Mouse (Mus musculus) heart, embryonic 11.5 days (tissue): ENCODE measurements at regions not wholly inside any gene's neighbourhood (a gene's known extent, or its start where the extent isn't known, plus 50 kb on each side); places are given as distances from the start of the nearest gene placed in this dataset.

ENCODE experiments used
- ATAC-seq: fragments of 200-750 bp; cut with Nextera tagmentation; replicated peaks from 2 replicates; pipeline ENCODE4 v1.8.0; 2017; ENCODE audit warnings: moderate library complexity; ENCODE audit not compliant: insufficient number of reproducible peaks, low FRiP score, low TSS enrichment
- H3K27ac ChIP-seq: fragments of 300-500 bp; sonication (generic); 2 replicates; pipeline ENCODE4 v1.5.1; 2014; ENCODE audit warnings: mild to moderate bottlenecking, low read depth, low read length
- H3K27me3 ChIP-seq: fragments of 300-500 bp; sonication (generic); 2 replicates; pipeline ENCODE4 v1.6.1; 2014; ENCODE audit warnings: mild to moderate bottlenecking, low read length, mixed read lengths; ENCODE audit not compliant: control insufficient read depth, insufficient read depth
- H3K36me3 ChIP-seq: fragments of 300-500 bp; sonication (generic); 2 replicates; pipeline ENCODE4 v1.6.1; 2014; ENCODE audit warnings: mild to moderate bottlenecking, low read length, moderate library complexity, mixed read lengths; ENCODE audit not compliant: control insufficient read depth, insufficient read depth
- H3K4me1 ChIP-seq: fragments of 300-500 bp; sonication (generic); 2 replicates; pipeline ENCODE4 v1.6.1; 2014; ENCODE audit warnings: low read length; ENCODE audit not compliant: control insufficient read depth, insufficient read depth
- H3K4me2 ChIP-seq: fragments of 300-500 bp; sonication (generic); 2 replicates; pipeline ENCODE4 v1.6.1; 2014; ENCODE audit warnings: mild to moderate bottlenecking, moderate library complexity
- H3K4me3 ChIP-seq: fragments of 300-500 bp; sonication (generic); 2 replicates; pipeline ENCODE4 v1.5.1; 2014; ENCODE audit warnings: low read depth, low read length
- H3K9ac ChIP-seq: fragments of 300-500 bp; sonication (generic); 2 replicates; pipeline ENCODE4 v1.6.1; 2014; ENCODE audit warnings: mild to moderate bottlenecking, low read depth, low read length, moderate library complexity
- H3K9me3 ChIP-seq: fragments of 300-500 bp; sonication (generic); replicated peaks from 2 replicates; pipeline ENCODE4 v1.6.1; 2016; ENCODE audit warnings: low read length; ENCODE audit not compliant: control insufficient read depth
- WGBS: fragments of 180-500 bp; shearing (Covaris S2); extraction: QIAGEN DNeasy Blood & Tissue Kit; methylation state at CpG from one replicate; pipeline ENCODE4 v1.1.7; 2014; ENCODE audit not compliant: insufficient replicate concordance; 5-methylcytosine and 5-hydroxymethylcytosine counted together

GRCm38 (mm10) chr3:100773237-100773636, 52.0 kb upstream of the Vtcn1 start:
- 45% methylated on average over 6 of the region's 6 CpGs for WGBS
- H3K9ac ChIP-seq: no peak overlapping the region
- H3K9me3 ChIP-seq: no peaks in the 10 kb centered on the region
- H3K36me3 ChIP-seq: no peaks in the 10 kb centered on the region
- no peaks in the 10 kb centered on the region for H3K27me3 ChIP-seq
- no peak for ATAC-seq
- H3K4me3 ChIP-seq: no peak overlapping the region
- H3K4me2 ChIP-seq: no peak overlapping the region
- no peak overlapping the region for H3K27ac ChIP-seq
- no peaks in the 10 kb centered on the region for H3K4me1 ChIP-seq

GRCm38 (mm10) chr3:100771363-100771762, 53.9 kb upstream of the Vtcn1 start:
- ATAC-seq: no peak
- Histone ChIP-seq H3K4me2 (no peak overlapping the region), H3K27ac (no peak overlapping the region), H3K9ac (no peak overlapping the region), H3K9me3 (no peaks in the 10 kb centered on the region), H3K4me3 (no peak overlapping the region), H3K36me3 (no peaks in the 10 kb centered on the region), H3K4me1 (no peaks in the 10 kb centered on the region), H3K27me3 (no peaks in the 10 kb centered on the region)
- WGBS: 70% methylated on average over 4 of the region's 4 CpGs

- no peaks in the 10 kb centered on the region for H3K27me3 ChIP-seq
- H3K36me3 ChIP-seq: no peaks in the 10 kb centered on the region
- H3K9ac ChIP-seq: no peak overlapping the region
- no peaks in the 10 kb centered on the region for H3K4me1 ChIP-seq
- ATAC-seq: no peak
- 83% methylated on average over 3 of the region's 3 CpGs for WGBS
- H3K27ac ChIP-seq: no peak overlapping the region
- H3K9me3 ChIP-seq: no peaks in the 10 kb centered on the region
- no peak overlapping the region for H3K4me2 ChIP-seq
- no peak overlapping the region for H3K4me3 ChIP-seq
Measured at GRCm38 (mm10) chr3:100770841-100771240, 54.4 kb upstream of the Vtcn1 start.

GRCm38 (mm10) chr3:100769146-100769545, 56.1 kb upstream of the Vtcn1 start:
- Histone ChIP-seq H3K27me3 (no peaks in the 10 kb centered on the region), H3K9ac (no peak overlapping the region), H3K36me3 (no peaks in the 10 kb centered on the region), H3K27ac (no peak overlapping the region), H3K4me2 (no peak overlapping the region), H3K9me3 (no peaks in the 10 kb centered on the region), H3K4me3 (no peak overlapping the region), H3K4me1 (no peaks in the 10 kb centered on the region)
- ATAC-seq: no peak
- WGBS: 82% methylated on average over 4 of the region's 4 CpGs

- Histone ChIP-seq H3K9ac (peak overlapping the region; percentile 46; the same call in 1 of the 2 replicates), H3K36me3 (no peaks in the 10 kb centered on the region), H3K27me3 (no peaks in the 10 kb centered on the region), H3K27ac (no peak overlapping the region), H3K9me3 (no peaks in the 10 kb centered on the region), H3K4me3 (no peak overlapping the region), H3K4me2 (peak overlapping the region; percentile 47), H3K4me1 (no peaks in the 10 kb centered on the region)
- WGBS: 47% methylated on average over 15 of the region's 15 CpGs
- no peak for ATAC-seq
Measured at GRCm38 (mm10) chr3:100768170-100768624, 57.1 kb upstream of the Vtcn1 start.

GRCm38 (mm10) chr3:100765323-100765722, 59.9 kb upstream of the Vtcn1 start:
- Histone ChIP-seq H3K36me3 (no peaks in the 10 kb centered on the region), H3K4me2 (no peak overlapping the region), H3K9ac (no peak overlapping the region), H3K4me1 (no peaks in the 10 kb centered on the region), H3K27ac (no peak overlapping the region), H3K27me3 (no peaks in the 10 kb centered on the region), H3K9me3 (no peaks in the 10 kb centered on the region), H3K4me3 (no peak overlapping the region)
- ATAC-seq: no peak
- 57% methylated on average over 7 of the region's 7 CpGs for WGBS

GRCm38 (mm10) chr3:100762895-100763294, 62.4 kb upstream of the Vtcn1 start:
- Histone ChIP-seq H3K9me3 (no peaks in the 10 kb centered on the region), H3K36me3 (no peaks in the 10 kb centered on the region), H3K27me3 (no peaks in the 10 kb centered on the region), H3K4me2 (no peak overlapping the region), H3K4me3 (no peak overlapping the region), H3K9ac (no peak overlapping the region), H3K27ac (no peak overlapping the region), H3K4me1 (no peaks in the 10 kb centered on the region)
- ATAC-seq: no peak

GRCm38 (mm10) chr3:100759091-100759941, 65.9 kb upstream of the Vtcn1 start:
- Histone ChIP-seq H3K27ac (no peak overlapping the region), H3K27me3 (no peaks in the 10 kb centered on the region), H3K4me2 (no peak overlapping the region), H3K4me1 (no peaks in the 10 kb centered on the region), H3K36me3 (no peaks in the 10 kb centered on the region), H3K4me3 (no peak overlapping the region), H3K9ac (no peak overlapping the region), H3K9me3 (no peaks in the 10 kb centered on the region)
- WGBS: 73% methylated on average over 3 of the region's 3 CpGs
- no peak for ATAC-seq

- H3K4me2 ChIP-seq: no peak overlapping the region
- H3K27me3 ChIP-seq: no peaks in the 10 kb centered on the region
- no peaks in the 10 kb centered on the region for H3K36me3 ChIP-seq
- H3K9ac ChIP-seq: no peak overlapping the region
- no peak overlapping the region for H3K27ac ChIP-seq
- H3K9me3 ChIP-seq: no peaks in the 10 kb centered on the region
- H3K4me3 ChIP-seq: no peak overlapping the region
- 70% methylated on average over 1 of the region's 1 CpGs for WGBS
- H3K4me1 ChIP-seq: no peaks in the 10 kb centered on the region
- no peak for ATAC-seq
Measured at GRCm38 (mm10) chr3:100754677-100755076, 69.4 kb upstream of the Man1a2 start.
